Mouse (Mus musculus): Measurements from ENCODE around the gene Hspb2.

- TF ChIP-seq CTCF (IDR thresholded peaks at IDR 0.05; ENCODE audit: low read depth) (no peak), EP300 (optimal IDR thresholded peaks at IDR 0.05) (no peak)
Observed at GRCm38 (mm10) chr9:50775662-50776126, 23.5 kb upstream of the Hspb2 start.
